Mouse (Mus musculus): ENCODE data around the gene Prickle4.

DNA sequence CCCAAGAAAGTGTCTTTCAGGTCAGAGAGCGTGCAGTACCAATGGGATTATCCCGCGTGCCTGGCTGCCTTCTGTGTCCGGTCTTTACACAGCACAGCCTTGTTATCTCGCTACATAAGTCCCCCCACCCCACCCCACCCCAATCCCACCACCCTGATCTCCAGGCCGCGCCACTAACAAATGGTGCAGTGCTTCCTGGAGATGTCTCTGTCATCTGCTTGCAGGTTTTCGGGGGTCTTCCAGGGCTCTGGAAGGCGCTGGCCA lies 6.3 kb downstream of the Prickle4 start, which contains the start of gene Tomm6:
- TF ChIP-seq CTCF (IDR thresholded peaks at IDR 0.05; ENCODE audit: low read depth, low read length) (no peak), POLR2A (IDR thresholded peaks at IDR 0.05; ENCODE audit: borderline replicate concordance, low read depth, low read length) (no peak)
